Mouse (Mus musculus): ENCODE results near the gene Sh2d3c.

DNA sequence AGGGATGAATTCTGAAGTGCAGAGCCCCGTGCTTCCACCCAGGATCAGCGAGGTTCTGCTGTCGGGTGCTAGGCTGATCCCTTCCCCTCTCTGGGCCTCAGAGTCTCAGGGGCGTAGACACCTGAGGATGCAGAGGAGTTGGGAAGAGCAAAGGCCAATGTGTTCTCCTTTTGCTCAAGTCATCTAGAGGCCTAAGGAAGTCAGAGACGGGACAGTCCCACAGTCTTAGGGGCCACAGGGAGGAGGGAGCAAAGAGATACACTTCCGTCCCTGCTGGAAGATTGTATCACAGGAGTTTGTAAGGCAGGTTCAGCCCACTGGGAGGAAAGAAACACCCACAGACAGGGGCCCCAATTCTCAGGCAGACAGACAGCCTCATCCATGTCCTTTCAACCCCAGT, 1.2 kb downstream of the Sh2d3c start:
- no peak for TF ChIP-seq POLR2A (IDR thresholded peaks at IDR 0.05; ENCODE audit: insufficient read depth, low read depth, low read length)
- TF ChIP-seq EP300 (IDR thresholded peaks at IDR 0.05; ENCODE audit: insufficient read depth, low read depth, low read length), result no peak
